Mouse (Mus musculus): Measurements from ENCODE around the gene Fbxw5. TPM values are rescaled to one million over a fixed set of nuclear protein-coding genes. Genes with fewer than 3 reads are reported as not detected.
A peak's percentile ranks its signal among the peaks of the same experiment; 100 is the strongest.

Fbxw5 gene
- polyA plus RNA-seq, 1 experiment, result 35.8 TPM

DNA sequence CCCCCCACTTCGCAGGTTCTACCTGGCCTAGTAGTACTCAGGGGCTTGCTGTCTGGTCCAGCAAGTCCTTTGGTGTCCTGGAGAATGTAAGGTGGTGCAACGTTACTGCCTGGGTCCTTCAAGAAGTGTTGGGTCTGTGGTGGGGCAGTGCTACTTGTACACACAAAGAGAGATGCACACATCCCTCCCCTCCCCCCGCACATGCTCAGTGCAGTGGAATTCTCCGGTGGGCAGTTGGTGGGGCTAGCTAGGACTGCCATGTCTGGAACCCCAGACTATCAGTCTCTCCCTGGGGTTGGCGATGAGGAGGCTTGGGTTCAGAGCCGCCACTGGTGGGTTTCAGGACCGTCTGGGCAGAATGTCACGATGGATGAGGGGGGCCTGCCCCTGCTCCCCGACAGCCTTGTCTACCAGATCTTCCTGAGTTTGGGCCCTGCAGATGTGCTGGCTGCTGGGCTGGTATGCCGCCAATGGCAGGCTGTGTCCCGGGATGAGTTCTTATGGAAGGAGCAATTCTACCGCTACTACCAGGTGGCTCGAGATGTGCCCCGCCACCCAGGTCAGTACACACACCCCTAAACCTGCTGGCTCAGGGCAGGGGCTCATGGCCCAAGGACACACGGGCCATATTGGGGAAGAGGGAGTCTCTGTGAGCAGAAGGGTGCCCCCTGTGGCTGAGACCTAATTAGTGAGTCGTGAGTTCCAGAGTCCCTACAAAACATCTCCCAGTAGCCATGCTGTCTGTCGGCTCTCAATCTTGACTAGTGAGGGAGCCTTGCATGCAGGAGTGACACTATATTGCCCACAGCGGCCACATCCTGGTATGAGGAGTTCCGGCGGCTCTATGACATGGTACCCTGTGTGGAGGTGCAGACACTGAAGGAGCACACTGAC is 1.3 kb downstream of the Fbxw5 start, which contains the start of gene C8g:
C8g (minus strand) TSS at position 127 of the 894 bp plus-strand sequence.
- peaks cover 11% of the 10 kb centered on the region for H3K36me3 ChIP-seq (ENCODE audit: control insufficient read depth, insufficient read depth)
- H3ac ChIP-seq (ENCODE audit: control insufficient read depth, insufficient read length, low read depth), result peak within 1 kb of the TSS; percentile 67
- H3K4me3 ChIP-seq (ENCODE audit: insufficient read depth, poor library complexity, severe bottlenecking), result peak within 1 kb of the TSS; percentile 96
- no peak for TF ChIP-seq CEBPB (IDR thresholded peaks at IDR 0.05; ENCODE audit: low read depth)
- H3K27me3 ChIP-seq (ENCODE audit: control insufficient read depth, insufficient read depth, insufficient read length), result no peaks in the 10 kb centered on the region
- peaks cover 9% of the 10 kb centered on the region for H3K79me3 ChIP-seq (ENCODE audit: low read depth)
- H3K79me2 ChIP-seq (ENCODE audit: control insufficient read depth, insufficient read depth), result peaks cover 19% of the 10 kb centered on the region

DNA sequence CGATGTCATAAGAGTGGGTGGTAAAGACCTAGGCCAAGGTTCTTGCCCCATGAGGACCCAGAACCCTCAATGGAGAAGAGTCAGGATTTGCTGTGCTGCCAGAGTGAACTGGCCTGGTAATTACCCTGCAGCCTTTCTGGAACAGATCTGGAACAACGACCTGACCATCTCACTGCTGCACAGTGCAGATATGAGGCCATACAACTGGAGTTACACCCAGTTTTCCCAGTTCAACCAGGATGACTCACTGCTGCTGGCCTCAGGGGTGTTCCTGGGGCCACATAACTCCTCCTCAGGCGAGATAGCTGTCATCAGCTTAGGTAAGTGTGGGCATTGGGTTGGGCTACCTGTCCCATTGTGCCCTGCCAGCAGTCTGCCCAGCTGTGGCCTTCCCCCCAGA is 2.2 kb downstream of the Fbxw5 start:
- H3ac ChIP-seq (ENCODE audit: control insufficient read depth, insufficient read length, low read depth), result no peak overlapping the region
- TF ChIP-seq MAX (IDR thresholded peaks at IDR 0.05) (no peak), MYOD1 (IDR thresholded peaks at IDR 0.05; ENCODE audit: control insufficient read depth, insufficient read length, low read depth) (no peak), CTCF (IDR thresholded peaks at IDR 0.05; ENCODE audit: control insufficient read depth, insufficient read depth, insufficient read length) (no peak), MYOG (IDR thresholded peaks at IDR 0.05; ENCODE audit: control insufficient read depth, extremely low read depth, insufficient read length) (no peak), USF1 (IDR thresholded peaks at IDR 0.05; ENCODE audit: low read depth) (no peak), CEBPB (IDR thresholded peaks at IDR 0.05; ENCODE audit: low read depth) (no peak), FOSL1 (IDR thresholded peaks at IDR 0.05; ENCODE audit: insufficient read depth, low read length, poor library complexity, severe bottlenecking) (no peak)
- H3K36me3 ChIP-seq (ENCODE audit: control insufficient read depth, insufficient read depth), result peaks cover 11% of the 10 kb centered on the region
- no peak overlapping the region for H3K4me3 ChIP-seq (ENCODE audit: insufficient read depth, poor library complexity, severe bottlenecking)
- H3K79me3 ChIP-seq (ENCODE audit: low read depth), result peaks cover 9% of the 10 kb centered on the region
- H3K79me2 ChIP-seq (ENCODE audit: control insufficient read depth, insufficient read depth), result peaks cover 19% of the 10 kb centered on the region
- no peaks in the 10 kb centered on the region for H3K27me3 ChIP-seq (ENCODE audit: control insufficient read depth, insufficient read depth, insufficient read length)

DNA sequence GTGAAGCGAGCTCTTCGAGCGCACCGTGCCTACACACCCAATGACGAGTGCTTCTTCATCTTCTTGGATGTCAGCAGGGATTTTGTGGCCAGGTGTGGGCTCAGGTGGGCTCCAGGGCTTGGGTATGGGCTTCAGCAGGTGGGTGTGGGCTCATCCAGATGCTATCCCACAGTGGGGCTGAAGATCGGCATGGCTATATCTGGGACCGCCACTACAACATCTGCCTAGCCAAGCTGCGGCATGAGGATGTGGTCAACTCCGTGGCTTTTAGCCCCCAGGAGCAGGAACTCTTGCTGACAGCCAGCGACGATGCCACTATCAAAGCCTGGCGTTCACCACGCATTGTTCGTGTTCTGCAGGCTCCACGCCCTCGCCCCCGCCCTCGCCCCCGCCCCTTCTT is 4.0 kb downstream of the Fbxw5 start:
- peaks cover 11% of the 10 kb centered on the region for H3K36me3 ChIP-seq (ENCODE audit: control insufficient read depth, insufficient read depth)
- H3K79me2 ChIP-seq (ENCODE audit: control insufficient read depth, insufficient read depth), result peaks cover 19% of the 10 kb centered on the region
- no peak overlapping the region for H3K4me3 ChIP-seq (ENCODE audit: insufficient read depth, poor library complexity, severe bottlenecking)
- H3ac ChIP-seq (ENCODE audit: control insufficient read depth, insufficient read length, low read depth), result no peak overlapping the region
- no peak for TF ChIP-seq USF1 (IDR thresholded peaks at IDR 0.05; ENCODE audit: low read depth)
- H3K79me3 ChIP-seq (ENCODE audit: low read depth), result peaks cover 9% of the 10 kb centered on the region
- H3K27me3 ChIP-seq (ENCODE audit: control insufficient read depth, insufficient read depth, insufficient read length), result no peaks in the 10 kb centered on the region

DNA sequence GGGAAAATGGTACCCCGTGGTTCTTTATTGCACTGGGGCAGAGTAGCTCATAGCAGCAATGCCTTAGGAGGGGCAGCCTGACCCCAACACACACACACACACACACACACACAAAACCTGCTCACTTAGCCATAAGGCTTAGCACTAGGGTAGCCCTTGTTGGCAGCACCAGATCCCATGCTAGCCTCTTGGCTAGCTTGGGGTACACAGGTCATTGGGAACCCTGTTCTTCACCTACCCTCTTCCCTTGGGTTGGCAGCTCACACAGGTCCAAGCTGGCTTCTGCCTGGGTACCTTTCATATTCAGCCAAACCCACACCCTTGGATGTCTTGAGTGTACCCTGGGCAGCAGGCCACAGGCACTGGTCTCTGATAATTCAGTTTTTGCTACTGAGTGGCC is 4.5 kb downstream of the Fbxw5 start:
- H3ac ChIP-seq (ENCODE audit: control insufficient read depth, insufficient read length, low read depth), result no peak overlapping the region
- H3K79me2 ChIP-seq (ENCODE audit: control insufficient read depth, insufficient read depth), result peaks cover 19% of the 10 kb centered on the region
- H3K4me3 ChIP-seq (ENCODE audit: insufficient read depth, poor library complexity, severe bottlenecking), result no peak overlapping the region
- no peaks in the 10 kb centered on the region for H3K27me3 ChIP-seq (ENCODE audit: control insufficient read depth, insufficient read depth, insufficient read length)
- H3K36me3 ChIP-seq (ENCODE audit: control insufficient read depth, insufficient read depth), result peaks cover 11% of the 10 kb centered on the region
- TF ChIP-seq USF1 (IDR thresholded peaks at IDR 0.05; ENCODE audit: low read depth) (no peak), FOSL1 (IDR thresholded peaks at IDR 0.05; ENCODE audit: insufficient read depth, low read length, poor library complexity, severe bottlenecking) (no peak), MYOD1 (IDR thresholded peaks at IDR 0.05; ENCODE audit: control insufficient read depth, insufficient read length, low read depth) (no peak), CTCF (IDR thresholded peaks at IDR 0.05; ENCODE audit: control insufficient read depth, insufficient read depth, insufficient read length) (no peak), CEBPB (IDR thresholded peaks at IDR 0.05; ENCODE audit: low read depth) (no peak), MAX (IDR thresholded peaks at IDR 0.05) (no peak), MYOG (IDR thresholded peaks at IDR 0.05; ENCODE audit: control insufficient read depth, extremely low read depth, insufficient read length) (no peak)
- H3K79me3 ChIP-seq (ENCODE audit: low read depth), result peaks cover 9% of the 10 kb centered on the region

DNA sequence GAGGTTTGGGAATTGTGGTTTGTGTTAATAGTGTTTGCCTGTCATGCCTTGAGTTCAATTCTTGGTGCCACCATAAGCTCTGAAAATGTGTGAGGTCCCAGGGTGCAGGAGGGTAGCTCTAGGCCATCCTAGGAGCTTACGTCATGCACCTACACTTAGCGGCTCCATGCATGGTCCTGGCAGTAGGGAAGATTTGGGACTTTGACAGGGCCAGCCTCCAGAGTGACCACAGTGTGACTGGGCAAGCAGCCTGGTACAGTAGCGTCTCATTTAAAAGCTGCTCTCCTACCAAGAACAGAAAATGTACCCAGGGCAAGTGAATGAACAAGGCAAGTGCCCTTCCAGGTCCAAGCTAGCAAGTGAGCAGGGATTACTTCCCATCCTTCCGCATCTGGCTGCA is 5.3 kb downstream of the Fbxw5 start:
- H3K36me3 ChIP-seq (ENCODE audit: control insufficient read depth, insufficient read depth), result peaks cover 11% of the 10 kb centered on the region
- H3K79me3 ChIP-seq (ENCODE audit: low read depth), result peaks cover 8% of the 10 kb centered on the region
- H3ac ChIP-seq (ENCODE audit: control insufficient read depth, insufficient read length, low read depth), result no peak overlapping the region
- H3K27me3 ChIP-seq (ENCODE audit: control insufficient read depth, insufficient read depth, insufficient read length), result no peaks in the 10 kb centered on the region
- no peak for TF ChIP-seq CEBPB (IDR thresholded peaks at IDR 0.05; ENCODE audit: low read depth)
- no peak for TF ChIP-seq MAX (IDR thresholded peaks at IDR 0.05)
- no peak for TF ChIP-seq MYOG (IDR thresholded peaks at IDR 0.05; ENCODE audit: control insufficient read depth, extremely low read depth, insufficient read length)
- TF ChIP-seq USF1 (IDR thresholded peaks at IDR 0.05; ENCODE audit: low read depth), result no peak
- no peak for TF ChIP-seq CTCF (IDR thresholded peaks at IDR 0.05; ENCODE audit: control insufficient read depth, insufficient read depth, insufficient read length)
- no peak for TF ChIP-seq FOSL1 (IDR thresholded peaks at IDR 0.05; ENCODE audit: insufficient read depth, low read length, poor library complexity, severe bottlenecking)
- no peak for TF ChIP-seq MYOD1 (IDR thresholded peaks at IDR 0.05; ENCODE audit: control insufficient read depth, insufficient read length, low read depth)
- H3K4me3 ChIP-seq (ENCODE audit: insufficient read depth, poor library complexity, severe bottlenecking), result no peak overlapping the region
- peaks cover 18% of the 10 kb centered on the region for H3K79me2 ChIP-seq (ENCODE audit: control insufficient read depth, insufficient read depth)

DNA sequence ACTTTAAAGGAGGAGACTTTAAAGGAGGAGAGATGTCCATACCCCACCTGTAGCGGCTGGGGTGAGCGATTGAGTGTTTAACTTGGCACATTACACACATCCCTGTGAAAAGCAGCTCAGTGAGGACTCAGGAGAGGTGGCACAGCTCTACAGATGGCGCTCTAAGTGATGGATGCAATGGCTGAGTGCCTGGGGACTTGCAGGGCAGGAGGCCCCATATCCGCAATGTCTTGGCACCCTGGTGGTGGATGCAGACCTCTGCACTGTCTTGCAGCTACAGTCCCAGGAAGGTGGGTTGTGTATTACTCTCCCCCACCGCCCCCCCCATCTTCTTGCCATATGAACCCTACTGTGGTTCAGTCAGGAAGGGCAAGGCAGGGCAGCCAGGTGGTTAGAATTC is 6.4 kb downstream of the Fbxw5 start:
- Histone ChIP-seq H3K79me3 (ENCODE audit: low read depth) (no peaks in the 10 kb centered on the region), H3ac (ENCODE audit: control insufficient read depth, insufficient read length, low read depth) (no peak overlapping the region), H3K79me2 (ENCODE audit: control insufficient read depth, insufficient read depth) (peaks cover 7% of the 10 kb centered on the region), H3K36me3 (ENCODE audit: control insufficient read depth, insufficient read depth) (peaks cover 11% of the 10 kb centered on the region), H3K27me3 (ENCODE audit: control insufficient read depth, insufficient read depth, insufficient read length) (no peaks in the 10 kb centered on the region), H3K4me3 (ENCODE audit: insufficient read depth, poor library complexity, severe bottlenecking) (no peak overlapping the region)
- no peak for TF ChIP-seq MYOG (IDR thresholded peaks at IDR 0.05; ENCODE audit: control insufficient read depth, extremely low read depth, insufficient read length)
- no peak for TF ChIP-seq CEBPB (IDR thresholded peaks at IDR 0.05; ENCODE audit: low read depth)
- TF ChIP-seq CTCF (IDR thresholded peaks at IDR 0.05; ENCODE audit: control insufficient read depth, insufficient read depth, insufficient read length), result peak; percentile 21
- TF ChIP-seq FOSL1 (IDR thresholded peaks at IDR 0.05; ENCODE audit: insufficient read depth, low read length, poor library complexity, severe bottlenecking), result no peak
- TF ChIP-seq MYOD1 (IDR thresholded peaks at IDR 0.05; ENCODE audit: control insufficient read depth, insufficient read length, low read depth), result no peak

All from C2C12 (cell line).